Mouse (Mus musculus) bone marrow macrophage, adult 2 months (primary cell): ENCODE measurements around the gene Usp13.

ENCODE experiments used
- CTCF ChIP-seq: IDR thresholded peaks from 2 replicates; pipeline ENCODE4 v1.5.1; 2012; ENCODE audit warnings: low read depth, mild to moderate bottlenecking, low read length, moderate library complexity
- POLR2A ChIP-seq: IDR thresholded peaks from 2 replicates; pipeline ENCODE4 v1.6.1; 2012; ENCODE audit warnings: mild to moderate bottlenecking, low read depth, low read length, borderline replicate concordance

DNA sequence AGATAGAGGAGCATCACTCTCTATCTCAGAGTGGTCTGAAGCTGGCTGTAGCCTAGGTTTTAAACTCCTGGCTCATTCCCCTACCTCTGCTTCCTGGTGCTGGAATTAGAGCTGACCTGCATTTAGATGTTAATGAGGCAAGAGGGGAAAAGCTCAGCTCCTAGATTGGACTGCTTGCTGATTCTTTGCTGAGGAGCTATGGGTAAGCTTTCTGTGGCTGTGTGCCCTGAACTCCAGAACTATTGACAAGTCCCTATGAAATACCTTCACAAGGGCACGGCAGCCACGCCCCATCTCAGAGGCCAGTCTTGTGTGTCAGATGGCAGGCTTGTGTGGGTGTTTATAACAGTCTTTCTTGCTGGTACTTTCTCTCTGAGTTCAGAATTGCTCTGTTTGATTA is 16.5 kb downstream of the Usp13 start:
- TF ChIP-seq CTCF (no peak), POLR2A (no peak)
